Mouse (Mus musculus) embryo, embryonic 9.5 days (tissue): Measurements from ENCODE around the gene Zfyve28.
A peak's percentile ranks its signal among the peaks of the same experiment; 100 is the strongest.

Source experiments
- DNase-seq: peaks from one replicate; pipeline ENCODE4 v3.0.0-alpha.2; 2017; ENCODE audit errors: extremely low spot score

Gene Zfyve28

DNA sequence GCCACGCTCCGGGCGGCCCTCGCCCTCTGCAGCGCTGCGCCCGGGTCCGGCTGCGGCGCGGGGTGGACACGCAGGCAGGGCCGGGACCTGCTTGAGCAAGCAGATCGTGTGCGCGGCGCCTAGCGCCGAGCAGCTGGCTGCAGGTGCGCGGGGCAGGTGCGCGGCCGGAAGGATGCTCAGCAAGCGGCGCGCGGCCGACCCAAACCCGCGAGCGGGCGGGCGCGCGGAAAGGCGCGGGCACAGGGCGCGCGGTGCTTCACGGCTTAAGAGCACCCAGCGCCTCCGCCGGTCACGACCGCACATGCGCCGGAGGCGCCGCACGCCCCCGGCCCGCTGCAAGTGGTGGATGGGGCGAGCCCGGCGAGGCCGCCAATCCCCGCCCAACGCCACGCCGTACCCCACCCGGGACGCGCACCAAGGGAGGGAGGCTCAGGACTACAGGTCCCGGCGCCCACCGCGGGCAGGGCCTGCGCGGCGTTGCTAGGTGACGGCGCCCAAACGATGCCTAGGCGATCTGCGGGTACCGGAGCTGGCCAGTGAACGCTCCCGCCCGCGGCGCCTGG, at the start of gene Zfyve28, which contains the start of gene Cfap99:
Gene Zfyve28, minus strand, starts transcription at position 296 of the 563 bp plus-strand sequence.
Gene Cfap99, plus strand, starts transcription at position 447 of the 563 bp plus-strand sequence.
- peak; percentile 85 for DNase-seq

DNA sequence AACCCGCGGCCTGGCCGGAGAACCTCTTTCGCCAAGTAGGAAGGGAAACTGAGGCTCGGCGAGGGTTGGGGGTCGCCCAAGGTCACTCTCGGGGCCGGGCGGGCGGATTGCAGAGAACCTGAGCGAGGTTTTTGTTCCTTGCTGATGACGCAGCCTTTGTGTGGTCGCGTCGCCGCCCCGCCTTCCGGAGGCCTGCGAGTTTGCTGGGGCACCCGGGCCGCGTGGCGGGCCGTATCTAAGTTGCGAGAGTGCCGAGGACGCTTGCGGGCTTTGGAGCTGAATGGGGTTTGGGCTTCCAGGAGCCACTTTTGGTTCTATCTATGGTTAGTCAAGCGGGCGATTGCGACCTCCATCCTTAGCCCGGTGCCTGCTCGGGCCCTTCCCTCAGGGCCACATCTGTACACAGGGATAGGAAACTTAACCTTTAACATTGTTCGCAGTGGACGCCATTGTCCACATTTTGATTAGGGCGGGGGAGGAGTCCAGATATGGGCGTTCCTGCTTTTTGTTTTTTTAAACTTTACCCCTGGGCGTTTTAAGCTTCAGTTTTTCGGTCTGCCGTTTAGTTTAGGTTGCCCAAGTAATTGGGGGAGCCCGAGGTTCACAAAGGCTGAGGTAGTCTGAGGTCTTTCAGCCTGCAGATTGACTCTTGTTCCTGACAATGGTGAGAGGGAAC, 48.7 kb upstream of the Zfyve28 start:
- DNase-seq = peak; percentile 79

DNA sequence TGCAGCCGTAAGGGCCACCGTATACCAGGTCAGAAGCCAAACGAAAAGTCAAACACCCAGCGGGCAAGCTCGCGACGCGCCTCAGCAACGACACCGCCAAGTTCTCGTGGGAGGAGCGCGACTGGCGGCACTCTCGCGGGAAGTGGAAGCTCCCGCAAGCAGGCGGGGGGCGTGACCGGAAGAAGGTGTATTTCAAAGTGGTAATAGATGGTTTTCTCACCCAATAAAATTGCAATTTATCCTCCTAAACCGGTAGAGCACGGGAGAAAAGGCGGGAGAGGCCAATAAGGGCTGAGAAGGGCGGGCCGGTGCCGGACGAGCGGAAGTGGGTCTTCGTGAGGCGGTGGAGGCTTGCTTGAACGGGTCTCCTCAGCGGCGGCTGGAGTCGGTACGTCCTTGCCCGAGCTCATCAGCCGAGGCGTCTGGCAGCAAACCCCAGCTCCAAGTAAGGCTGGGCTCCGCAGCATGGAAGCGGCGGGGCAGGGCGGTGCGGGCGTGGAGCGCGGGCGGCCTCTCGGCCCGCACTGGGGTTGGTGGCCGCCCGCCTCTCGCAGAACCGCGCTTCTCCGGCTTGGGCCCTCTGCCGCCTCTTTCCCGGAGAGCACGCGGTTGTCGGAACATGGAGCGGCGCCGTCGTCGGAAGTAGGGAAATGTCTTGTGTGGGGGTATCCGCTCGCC, 48.0 kb upstream of the Zfyve28 start, which contains the start of gene Rnf4:
Gene Rnf4, plus strand, starts transcription at position 193 of the 678 bp plus-strand sequence.
- peak; percentile 97 for DNase-seq

DNA sequence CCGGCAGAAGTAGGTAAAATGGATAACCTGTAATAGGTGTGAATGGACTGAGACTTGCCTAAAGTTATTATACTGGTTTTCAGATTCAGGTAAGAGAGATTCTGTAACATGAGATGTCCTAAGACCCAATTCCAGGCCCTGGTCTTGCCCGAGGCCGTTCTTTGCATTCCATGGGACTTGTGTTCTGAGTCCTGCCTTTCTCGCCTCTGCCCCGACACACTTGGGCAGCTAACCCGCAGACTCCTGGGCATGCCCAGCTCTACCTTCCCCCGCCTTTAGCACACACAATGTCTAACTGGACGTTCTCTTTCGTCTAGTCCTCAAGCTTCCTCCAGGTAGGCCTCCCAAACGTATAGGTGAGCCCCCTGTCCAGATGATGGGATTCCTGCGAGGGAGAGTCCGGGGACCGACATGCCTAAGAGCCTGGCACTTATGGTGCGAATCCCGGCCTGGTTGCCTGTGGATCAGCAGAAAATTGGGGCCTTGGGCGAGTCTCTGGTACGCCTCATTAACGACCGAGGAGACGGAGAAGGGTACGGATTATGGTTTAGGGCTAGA, 47.4 kb upstream of the Zfyve28 start:
- no peak for DNase-seq

DNA sequence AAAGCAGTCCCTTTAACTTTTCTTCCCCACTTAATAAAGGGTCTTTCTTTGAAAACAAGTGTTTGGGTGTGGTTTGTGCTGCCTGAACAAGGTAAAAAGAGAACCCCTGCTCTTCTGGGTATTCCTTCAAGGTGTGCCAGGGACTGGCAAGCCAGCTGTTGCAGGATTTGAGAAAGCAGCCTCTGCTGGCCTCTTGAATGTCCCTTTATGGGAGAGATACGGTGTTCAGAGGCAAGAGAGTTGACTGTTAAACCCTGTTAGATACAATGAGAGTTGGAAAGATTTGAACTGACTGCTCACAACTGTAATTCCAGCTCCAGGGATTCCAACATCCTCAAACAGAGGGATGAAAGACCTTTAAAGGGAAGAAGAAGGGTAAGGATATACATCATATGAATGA, 45.8 kb upstream of the Zfyve28 start:
- no peak for DNase-seq

DNA sequence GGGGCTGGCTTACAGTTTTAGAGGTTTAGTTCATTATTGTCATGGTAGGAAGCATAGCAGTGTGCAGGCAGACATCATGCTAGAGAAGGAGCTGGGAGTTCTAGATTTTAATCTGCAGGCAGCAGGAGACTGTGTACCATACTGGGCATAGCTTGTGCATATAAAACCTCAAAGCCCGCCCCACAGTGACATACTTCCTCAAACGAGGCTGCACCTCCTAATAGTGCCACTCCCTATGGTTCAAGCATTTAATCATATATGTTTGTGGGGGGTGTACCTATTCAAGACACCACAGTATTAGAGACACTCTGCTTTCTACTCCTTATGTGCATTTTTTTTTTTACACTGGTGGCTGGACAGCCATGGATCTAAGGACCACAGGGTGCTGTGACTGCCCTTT, 41.9 kb upstream of the Zfyve28 start:
- DNase-seq = no peak

DNA sequence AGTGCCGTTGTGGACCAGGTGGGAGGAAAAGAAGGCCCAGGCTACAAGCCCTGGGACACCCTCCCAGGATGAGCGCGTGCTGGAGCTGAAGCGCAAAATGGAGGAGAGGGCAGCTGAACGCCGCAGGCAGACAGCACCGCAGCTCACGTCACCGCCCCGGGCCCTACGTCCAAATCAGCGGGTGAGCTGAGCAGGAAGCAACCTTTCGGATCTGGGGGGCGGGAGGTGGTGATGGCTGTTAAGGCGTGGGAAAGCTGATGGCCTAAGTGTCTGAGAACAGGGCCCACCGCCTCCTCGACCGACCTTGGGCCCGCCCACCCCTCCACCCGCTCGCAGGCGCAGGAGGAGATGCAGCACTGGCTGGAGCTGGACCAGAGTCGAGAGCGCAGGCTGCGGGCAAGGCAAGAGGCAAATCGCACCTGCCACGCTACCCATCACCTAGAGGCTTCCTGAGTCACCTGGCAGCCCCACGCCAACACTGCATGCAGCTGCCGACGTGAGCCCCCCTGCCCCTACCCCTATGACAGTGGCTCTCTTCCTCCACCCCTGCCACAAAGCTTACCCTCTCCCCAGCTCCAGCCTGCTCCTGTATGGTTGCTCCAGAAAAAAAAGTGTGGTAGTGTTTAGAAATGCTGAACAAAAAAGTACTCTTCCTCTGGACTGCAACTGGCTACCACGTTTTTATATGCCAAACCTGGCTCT, 38.8 kb upstream of the Zfyve28 start:
- DNase-seq = peak; percentile 56

DNA sequence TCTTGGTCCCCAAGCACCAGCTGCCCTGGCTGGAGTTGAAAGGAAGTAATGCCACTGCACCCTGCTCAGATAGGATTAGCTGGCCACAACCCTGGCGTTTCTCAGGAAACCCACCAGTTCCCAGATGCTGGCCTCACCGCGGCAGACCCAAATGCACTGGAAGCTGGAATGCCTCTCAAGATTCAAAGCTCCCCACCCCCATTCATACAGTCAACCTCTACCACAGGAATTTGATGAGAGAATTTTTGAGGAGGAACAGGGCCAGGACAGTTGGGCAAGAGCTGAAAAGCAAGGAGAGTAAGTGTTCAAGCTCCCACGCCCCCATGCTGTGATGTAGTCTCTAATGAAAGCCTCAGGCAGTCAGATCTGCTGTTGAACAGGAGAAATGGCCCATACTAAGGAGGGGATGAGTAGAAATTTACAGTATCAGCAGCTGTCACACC, 38.0 kb upstream of the Zfyve28 start:
- DNase-seq = peak; percentile 24

DNA sequence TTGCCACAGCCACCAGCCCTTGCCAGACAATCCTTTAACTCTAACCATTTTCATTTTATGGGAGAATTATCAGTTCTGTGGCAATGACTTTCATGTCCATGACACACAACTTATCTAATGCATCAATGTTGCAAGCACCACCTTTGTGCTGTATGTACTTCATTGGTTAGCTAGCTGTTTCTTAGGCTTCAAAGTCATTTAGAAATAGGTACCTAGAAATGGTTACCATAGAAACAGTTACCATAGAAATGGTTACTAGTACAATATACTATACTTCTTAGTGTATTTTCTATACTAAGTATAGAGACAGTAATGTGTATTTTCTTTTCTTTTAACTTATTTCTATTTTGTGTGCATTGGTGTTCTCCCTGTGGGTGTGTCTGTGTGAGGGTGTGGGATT, 37.0 kb upstream of the Zfyve28 start:
- DNase-seq = no peak

DNA sequence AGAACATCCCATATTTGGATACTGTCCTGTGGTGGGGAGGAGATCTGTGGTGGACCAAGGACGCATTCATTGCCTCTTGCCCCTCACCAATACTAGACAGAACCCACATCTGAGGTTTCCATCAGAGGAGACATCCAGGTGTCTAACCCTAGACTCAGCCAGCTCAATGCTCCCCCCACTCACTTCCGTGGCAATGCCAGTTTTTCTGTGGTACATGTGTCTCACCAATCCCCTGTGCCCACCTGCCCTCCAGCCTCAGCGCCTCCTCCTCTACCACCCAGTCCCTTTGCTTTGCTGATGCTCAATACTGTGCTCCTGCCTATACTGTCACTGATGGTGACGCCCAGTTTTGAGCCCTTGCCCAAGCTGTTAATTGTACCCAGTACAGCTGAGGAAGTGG, 33.0 kb upstream of the Zfyve28 start:
- DNase-seq = no peak

DNA sequence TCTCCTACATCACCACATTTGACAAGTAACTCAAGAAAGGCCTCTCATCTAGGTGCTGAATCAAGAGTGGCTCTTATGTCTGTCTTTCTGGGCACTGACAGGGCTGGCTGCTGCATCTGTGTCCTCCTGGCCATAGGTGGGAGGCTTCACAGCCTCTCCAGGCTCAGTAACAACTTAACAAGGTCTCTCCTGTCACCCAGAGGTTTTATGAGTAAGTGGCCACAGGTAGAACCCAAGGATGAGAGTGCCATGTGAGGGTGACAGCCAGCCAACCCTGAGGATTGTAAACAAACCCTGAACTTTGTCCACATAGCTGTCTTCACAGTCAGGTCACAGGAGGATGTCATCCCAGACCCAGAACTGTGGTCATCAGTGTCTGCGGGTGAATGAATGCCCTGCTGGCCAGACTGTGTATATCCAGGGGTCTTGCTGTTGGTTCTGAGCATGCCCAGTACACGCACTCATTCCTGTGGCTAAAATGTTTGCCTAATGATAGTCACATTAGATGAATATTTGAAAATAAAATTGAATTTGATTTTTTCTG, 31.3 kb upstream of the Zfyve28 start:
- DNase-seq = no peak

DNA sequence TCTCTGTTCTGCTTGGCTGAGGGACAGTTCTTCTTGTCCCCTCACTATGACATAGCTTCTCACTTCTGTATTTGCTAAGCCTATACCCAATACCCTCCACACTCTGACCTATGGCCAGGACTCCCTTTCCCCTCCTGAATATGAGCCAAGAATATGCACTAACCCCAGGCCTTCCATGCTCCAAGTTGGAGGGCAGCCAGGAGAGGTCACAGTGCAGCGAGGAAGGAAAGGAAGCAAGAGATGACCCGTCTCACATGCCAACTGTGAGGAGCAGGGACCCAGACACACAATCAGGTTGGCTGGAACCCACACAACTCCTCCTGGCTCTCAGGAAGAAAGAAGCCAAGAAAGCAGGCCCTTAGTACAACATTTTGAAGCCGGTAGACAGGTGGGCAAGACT, 20.8 kb upstream of the Zfyve28 start:
- DNase-seq = no peak

DNA sequence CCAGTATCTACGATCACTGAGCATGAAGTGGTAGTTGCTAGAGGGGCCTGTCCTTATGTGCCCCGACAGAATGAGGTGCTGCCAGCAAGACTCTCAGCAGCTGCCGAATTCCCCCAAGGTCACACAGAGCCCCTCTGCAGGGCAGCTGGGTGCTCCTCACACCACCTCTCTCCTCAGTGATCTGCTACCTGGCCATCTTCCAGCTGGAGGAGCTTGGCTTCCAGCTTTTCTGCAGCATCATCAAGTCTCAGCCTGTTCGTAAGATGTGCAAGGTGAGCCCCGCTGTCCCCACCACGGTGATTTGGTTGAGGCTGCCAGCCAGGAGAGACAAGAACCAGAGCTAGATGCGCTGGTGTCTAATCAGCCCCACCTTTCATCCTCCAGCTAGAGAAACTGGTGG, 14.1 kb upstream of the Zfyve28 start:
- no peak for DNase-seq

DNA sequence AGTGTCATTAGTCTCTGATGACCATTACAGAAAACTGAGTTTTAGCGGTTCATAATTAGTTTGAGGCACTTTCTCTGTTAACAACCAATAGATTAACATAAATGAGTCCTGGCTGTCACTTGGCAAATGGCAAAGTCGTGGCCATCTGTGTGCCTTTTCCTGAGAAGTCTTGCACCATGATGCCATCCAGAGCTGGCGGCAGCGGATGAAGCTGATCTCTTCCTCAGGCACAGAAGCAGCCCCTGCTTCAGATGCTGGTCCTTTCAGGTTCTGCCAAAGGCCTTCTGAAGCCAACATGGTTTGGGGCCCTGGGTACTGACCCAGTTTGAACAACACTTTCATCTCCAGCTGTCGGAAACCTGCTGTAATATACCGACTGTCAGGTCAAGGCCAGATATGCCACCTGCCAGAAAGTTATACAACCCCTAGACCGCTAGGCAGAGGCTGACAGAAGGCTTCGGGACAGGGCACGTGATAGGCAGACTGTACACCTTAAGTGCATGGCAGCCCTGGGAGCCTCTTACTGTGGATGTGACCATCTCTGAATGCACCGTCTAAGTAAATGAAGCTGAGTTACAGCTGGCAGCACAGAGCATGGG, 10.8 kb upstream of the Zfyve28 start:
- DNase-seq = no peak

DNA sequence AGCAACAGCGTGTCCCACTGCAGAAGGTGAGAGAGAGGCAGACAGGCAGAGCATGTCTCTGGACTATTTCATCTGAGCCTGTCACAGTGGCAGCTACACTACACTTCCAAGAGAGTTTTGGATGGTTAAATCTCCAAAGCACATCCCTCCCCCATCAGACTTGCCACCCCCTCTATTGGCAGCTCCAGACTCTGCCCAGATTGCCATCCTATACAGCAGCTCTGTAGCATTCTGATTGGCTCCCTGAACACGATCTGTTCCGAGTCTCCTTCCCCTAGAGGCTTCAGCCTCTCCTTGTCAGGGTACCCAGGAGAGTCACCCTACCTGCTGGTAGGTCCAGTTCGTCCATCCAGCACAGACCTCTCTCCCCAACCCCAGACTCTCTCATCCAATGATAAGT, 9.8 kb upstream of the Zfyve28 start:
- DNase-seq = no peak

DNA sequence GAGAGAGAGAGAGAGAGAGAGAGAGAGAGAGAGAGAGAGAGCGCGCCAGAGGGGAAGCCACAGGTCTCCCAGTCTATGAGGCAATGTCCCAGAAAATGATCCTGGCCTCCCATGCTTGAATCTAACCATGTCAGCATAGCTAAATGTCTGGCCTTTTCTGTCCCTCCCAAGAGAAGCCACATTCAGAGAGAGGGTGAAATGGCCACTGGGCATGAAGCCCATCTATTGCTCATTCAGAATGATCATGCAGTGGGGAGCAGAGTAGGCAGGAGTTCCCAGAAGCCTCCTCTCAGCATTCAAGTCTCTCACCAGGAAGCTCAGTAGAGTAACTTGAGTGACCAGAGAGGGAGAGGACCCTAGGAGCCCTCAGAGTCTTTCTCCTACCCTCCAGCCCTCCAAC, 6.9 kb upstream of the Zfyve28 start:
- no peak for DNase-seq

DNA sequence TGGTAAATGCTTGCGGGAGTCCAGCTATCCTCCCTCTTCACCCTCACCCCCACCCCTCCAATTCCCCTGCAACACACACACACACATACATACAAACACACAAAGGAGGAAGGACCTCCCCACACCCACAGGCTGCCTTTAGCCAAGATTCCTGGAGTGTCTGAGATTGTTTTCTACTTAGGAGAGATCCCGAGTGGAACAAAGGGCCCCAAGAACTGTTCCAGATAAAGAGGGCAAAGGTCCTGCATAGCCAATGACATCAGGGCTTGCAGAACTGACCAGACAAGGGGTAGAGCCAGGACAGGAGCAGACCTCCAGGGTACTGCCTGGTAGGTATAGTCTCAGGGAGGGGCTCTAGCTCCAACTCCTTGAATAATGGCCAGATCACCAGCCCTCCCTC, 6.4 kb upstream of the Zfyve28 start:
- DNase-seq = no peak

DNA sequence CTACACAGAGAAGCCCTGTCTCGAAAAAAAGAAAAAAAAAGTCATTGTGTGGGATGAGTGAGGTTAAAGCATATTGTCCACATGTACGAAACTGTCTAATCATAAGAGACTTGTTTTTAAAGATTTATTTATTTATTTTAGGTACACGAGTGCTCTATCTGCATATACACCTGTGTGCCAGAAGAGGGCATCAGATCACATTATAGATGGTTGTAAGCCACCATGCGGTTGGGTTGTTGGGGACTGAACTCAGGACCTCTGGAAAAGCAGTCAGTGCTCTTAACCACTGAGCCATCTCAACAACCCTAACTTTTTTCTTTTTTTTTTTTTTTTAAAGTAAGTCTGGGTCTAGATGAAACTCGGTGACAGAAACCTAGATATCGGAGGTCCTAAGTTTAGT, 5.1 kb upstream of the Zfyve28 start:
- no peak for DNase-seq

DNA sequence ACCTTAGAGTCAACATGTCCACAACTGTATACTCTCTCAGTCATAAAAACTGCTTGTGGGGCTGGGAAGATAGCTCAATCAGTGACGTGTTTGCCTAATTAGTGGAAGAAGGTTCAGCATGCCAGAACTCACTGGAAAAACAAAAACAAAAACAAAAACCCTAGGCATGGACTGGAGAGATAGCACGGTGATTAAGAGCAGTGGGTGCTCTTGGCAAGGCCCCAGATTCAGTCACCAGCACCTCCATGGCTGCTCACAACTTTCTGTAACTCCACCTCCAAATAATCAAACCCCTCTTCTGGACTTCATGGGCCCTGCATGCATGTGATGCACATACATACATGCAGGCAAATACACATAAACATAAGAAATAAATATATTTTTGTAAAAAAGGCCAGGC, 1.0 kb upstream of the Zfyve28 start:
- no peak for DNase-seq

DNA sequence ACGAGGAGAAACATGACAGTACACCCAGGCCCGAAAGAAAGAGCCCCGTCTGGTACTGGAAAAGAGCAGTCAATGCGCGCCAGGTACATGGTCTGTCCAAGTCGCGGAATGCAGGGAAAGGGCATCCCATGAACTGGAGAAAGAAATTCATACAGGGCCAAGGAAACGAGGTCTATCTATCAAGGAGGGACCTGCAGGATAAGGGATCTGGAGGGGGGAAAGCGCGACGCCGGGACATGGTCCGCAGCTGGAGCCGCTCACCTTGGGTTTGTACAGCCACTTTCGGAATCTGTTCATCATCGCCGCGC, 457 bp downstream of the Zfyve28 start:
- DNase-seq = no peak

DNA sequence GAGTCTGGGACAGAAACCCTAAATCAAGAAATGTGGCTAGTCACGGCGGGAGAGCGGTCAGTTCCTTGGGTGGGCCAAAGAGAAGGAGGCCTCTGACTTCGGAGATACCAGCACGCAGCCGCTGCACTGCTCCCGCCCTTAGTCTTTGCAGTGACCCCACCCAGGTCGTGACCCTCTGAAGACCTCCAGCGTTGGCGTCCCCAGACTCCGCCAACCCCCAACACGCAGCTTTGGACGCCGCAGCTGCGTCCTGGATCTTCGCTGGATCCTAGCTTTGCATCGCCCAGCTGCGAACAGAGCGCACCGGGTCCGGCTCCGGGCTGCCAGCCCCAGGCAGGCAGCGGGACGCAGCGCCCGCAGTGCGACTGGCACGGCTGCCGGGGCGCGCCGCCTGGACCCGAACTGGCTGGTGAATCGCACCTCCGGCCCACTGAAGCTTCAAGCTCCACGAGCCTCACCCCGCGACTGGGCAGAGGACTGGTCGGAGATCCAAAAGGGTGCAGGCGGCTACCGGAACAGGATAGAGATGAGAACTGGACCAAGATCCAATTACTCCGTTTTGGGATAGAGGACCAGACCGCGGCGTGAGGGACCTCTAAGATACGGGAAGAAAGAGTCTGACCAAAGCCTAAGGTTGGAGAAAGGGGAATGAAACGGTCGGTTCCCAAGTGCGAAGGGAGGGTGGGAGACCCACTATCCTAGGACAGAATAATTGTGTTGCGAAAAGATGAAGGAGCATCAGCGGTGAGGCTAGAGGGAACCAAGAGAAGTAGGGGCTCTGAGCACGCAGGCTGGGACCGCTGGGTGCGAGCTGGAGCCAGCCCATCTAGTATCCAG, 1.0 kb downstream of the Zfyve28 start:
- DNase-seq = peak; percentile 54
